Mouse (Mus musculus) testis, adult 2 months (tissue): Measurements from ENCODE around the gene Mrps6. TPM values are rescaled to one million over a fixed set of nuclear protein-coding genes. Genes with fewer than 3 reads are reported as not detected.
A peak's percentile ranks its signal among the peaks of the same experiment; 100 is the strongest.

Experiments used
- H3K27ac ChIP-seq: fragments of 200-500 bp; 2 replicates; pipeline ENCODE4 v1.5.1; 2012; ENCODE audit warnings: low read depth, low read length; ENCODE audit not compliant: control insufficient read depth, insufficient read depth
- H3K27me3 ChIP-seq: fragments of 200-500 bp; 2 replicates; pipeline ENCODE4 v1.6.1; 2012; ENCODE audit warnings: mild to moderate bottlenecking, low read length, moderate library complexity; ENCODE audit not compliant: control insufficient read depth, insufficient read depth
- H3K36me3 ChIP-seq: fragments of 200-500 bp; 2 replicates; pipeline ENCODE4 v1.6.1; 2012; ENCODE audit warnings: mild to moderate bottlenecking, low read length; ENCODE audit not compliant: control insufficient read depth, insufficient read depth
- H3K4me1 ChIP-seq: fragments of 200-500 bp; 2 replicates; pipeline ENCODE4 v1.6.1; 2012; ENCODE audit warnings: low read length; ENCODE audit not compliant: control insufficient read depth, insufficient read depth
- H3K4me3 ChIP-seq: fragments of 200-500 bp; 2 replicates; pipeline ENCODE4 v1.5.1; 2012; ENCODE audit warnings: low read depth, mild to moderate bottlenecking, low read length, moderate library complexity, mixed read lengths; ENCODE audit not compliant: control insufficient read depth
- CTCF ChIP-seq: fragments of 200-500 bp; IDR thresholded peaks from 2 replicates; pipeline ENCODE4 v1.5.1; 2012; ENCODE audit warnings: low read depth, mild to moderate bottlenecking, inconsistent platforms, low read length, moderate library complexity; ENCODE audit not compliant: control insufficient read depth, insufficient read depth, insufficient replicate concordance
- POLR2A ChIP-seq: fragments of 200-500 bp; IDR thresholded peaks from 2 replicates; pipeline ENCODE4 v1.6.1; 2012; ENCODE audit warnings: low read depth, mild to moderate bottlenecking, inconsistent platforms, low read length, moderate library complexity; ENCODE audit not compliant: control insufficient read depth
- polyA plus RNA-seq: library from polyadenylated mRNA; depleted of rRNA; stranded (reverse); fragments of >200 nt; gene quantifications from 2 replicates; pipeline ENCODE4 v1.2.3, GENCODE M21; 2012

Mrps6 gene
- polyA plus RNA-seq, 1 experiment, result 19.2 TPM

GRCm38 (mm10) chr16:92127226-92127625, 69.2 kb downstream of the Mrps6 start:
- no peaks in the 10 kb centered on the region for H3K4me1 ChIP-seq
- H3K4me3 ChIP-seq, result no peak overlapping the region
- H3K27me3 ChIP-seq, result no peaks in the 10 kb centered on the region
- TF ChIP-seq CTCF (no peak), POLR2A (no peak)
- H3K27ac ChIP-seq, result no peak overlapping the region
- H3K36me3 ChIP-seq, result no peaks in the 10 kb centered on the region

GRCm38 (mm10) chr16:92127666-92128065, 69.6 kb downstream of the Mrps6 start:
- Histone ChIP-seq H3K4me1 (no peaks in the 10 kb centered on the region), H3K27me3 (no peaks in the 10 kb centered on the region), H3K36me3 (no peaks in the 10 kb centered on the region), H3K4me3 (no peak overlapping the region), H3K27ac (no peak overlapping the region)
- no peak for TF ChIP-seq POLR2A
- no peak for TF ChIP-seq CTCF

GRCm38 (mm10) chr16:92129843-92130242, 71.8 kb downstream of the Mrps6 start:
- no peak overlapping the region for H3K4me3 ChIP-seq
- H3K27ac ChIP-seq, result no peak overlapping the region
- TF ChIP-seq POLR2A (no peak), CTCF (no peak)
- no peaks in the 10 kb centered on the region for H3K27me3 ChIP-seq
- H3K4me1 ChIP-seq, result no peaks in the 10 kb centered on the region
- H3K36me3 ChIP-seq, result no peaks in the 10 kb centered on the region

GRCm38 (mm10) chr16:92132511-92132910, 74.4 kb downstream of the Mrps6 start:
- no peak overlapping the region for H3K4me3 ChIP-seq
- no peaks in the 10 kb centered on the region for H3K4me1 ChIP-seq
- no peaks in the 10 kb centered on the region for H3K36me3 ChIP-seq
- no peaks in the 10 kb centered on the region for H3K27me3 ChIP-seq
- no peak overlapping the region for H3K27ac ChIP-seq
- TF ChIP-seq POLR2A (no peak), CTCF (no peak)

- no peak overlapping the region for H3K4me3 ChIP-seq
- H3K27ac ChIP-seq, result no peak overlapping the region
- H3K4me1 ChIP-seq, result no peaks in the 10 kb centered on the region
- no peaks in the 10 kb centered on the region for H3K27me3 ChIP-seq
- H3K36me3 ChIP-seq, result no peaks in the 10 kb centered on the region
- TF ChIP-seq CTCF, result no peak
- TF ChIP-seq POLR2A, result no peak
Observed at GRCm38 (mm10) chr16:92134148-92134764, 76.2 kb downstream of the Mrps6 start.

GRCm38 (mm10) chr16:92136275-92136674, 78.2 kb downstream of the Mrps6 start:
- Histone ChIP-seq H3K27ac (no peak overlapping the region), H3K4me1 (no peaks in the 10 kb centered on the region), H3K27me3 (no peaks in the 10 kb centered on the region), H3K4me3 (no peak overlapping the region), H3K36me3 (no peaks in the 10 kb centered on the region)
- TF ChIP-seq POLR2A (no peak), CTCF (peak; percentile 81; the same call in 1 of the 2 replicates)

GRCm38 (mm10) chr16:92139386-92140261, 81.6 kb downstream of the Mrps6 start:
- Histone ChIP-seq H3K36me3 (no peaks in the 10 kb centered on the region), H3K27me3 (no peaks in the 10 kb centered on the region), H3K4me1 (no peaks in the 10 kb centered on the region), H3K4me3 (no peak overlapping the region), H3K27ac (no peak overlapping the region)
- TF ChIP-seq CTCF (no peak), POLR2A (no peak)
